24 mouse cellular contexts compared by ENCODE assay signal in genomic region chr16:93014991-93015390, GRCm38 (mm10).
DNase-seq lines count a peak whose midpoint lies in the region; ATAC-seq and TF ChIP-seq lines count a peak whose summit lies in the region.
"Had no signal": no experiment of that assay in that cellular context is flagged by ENCODE, and none has a peak within 500 bp of the region (broad histone marks: within the 10 kb centered on the region; RNA-seq: fewer than 3 reads in every experiment).

No protein-coding gene starts in this region.

- peaks cover under 1% of the 10 kb centered on the region; the same call in 1 of the 2 replicates for H3K9me3 ChIP-seq in embryonic facial prominence, embryonic 13.5 days
- no peaks in the 10 kb centered on the region for H3K9me3 ChIP-seq in embryonic facial prominence, embryonic 10.5 days
- H3K9me3 ChIP-seq in kidney, embryonic 14.5 days (ENCODE audit: control insufficient read depth, low read length) = no peaks in the 10 kb centered on the region
- H3K9me3 ChIP-seq in kidney, embryonic 16.5 days (ENCODE audit: low read length) = no peaks in the 10 kb centered on the region
- no peaks in the 10 kb centered on the region for H3K9me3 ChIP-seq in lung, embryonic 16.5 days (ENCODE audit: control insufficient read depth, low read length)
- H3K9me3 ChIP-seq: forebrain, embryonic 13.5 days; forebrain, embryonic 15.5 days; G1E had no signal

- H3K27me3 ChIP-seq in embryonic facial prominence, embryonic 13.5 days = 0 out of 2 replicates have a peak, but pooled peaks cover 7% of the 10 kb centered on the region
- peaks cover 59% of the 10 kb centered on the region for H3K27me3 ChIP-seq in embryonic facial prominence, embryonic 10.5 days (replicated peaks; ENCODE audit: low read depth, poor library complexity, severe bottlenecking)
- no peaks in the 10 kb centered on the region for H3K27me3 ChIP-seq in kidney, embryonic 14.5 days (ENCODE audit: control insufficient read depth, insufficient read depth, low read length)
- no peaks in the 10 kb centered on the region for H3K27me3 ChIP-seq in kidney, adult 2 months (replicated peaks; ENCODE audit: control insufficient read depth, insufficient read depth, low read length)
- 0 out of 2 replicates have a peak, but pooled peaks cover 5% of the 10 kb centered on the region for H3K27me3 ChIP-seq in kidney, embryonic 16.5 days (ENCODE audit: insufficient read depth, low read length)
- no peaks in the 10 kb centered on the region for H3K27me3 ChIP-seq in lung, embryonic 16.5 days (ENCODE audit: control insufficient read depth, insufficient read depth, low read depth, low read length)
- H3K27me3 ChIP-seq: CH12.LX; forebrain, embryonic 15.5 days; Patski had no signal

- ATAC-seq in embryonic facial prominence, embryonic 13.5 days (ENCODE audit: insufficient number of reproducible peaks, insufficient read depth, low FRiP score, low TSS enrichment, low read depth) = no peak; the same call in 1 of the 2 replicates
- 0 out of 2 replicates have a peak, but pooled peaks have one; percentile 20 for ATAC-seq in kidney, embryonic 14.5 days (ENCODE audit: low FRiP score, low TSS enrichment)
- peak; percentile 56 for ATAC-seq in kidney, embryonic 16.5 days (ENCODE audit: low FRiP score, low TSS enrichment)
- ATAC-seq in lung, embryonic 16.5 days (ENCODE audit: low read depth) = 0 out of 2 replicates have a peak, but pooled peaks have one; percentile 37
- ATAC-seq: activated CD4-positive, CD25-positive, alpha-beta regulatory T cell, adult 4 months; CD4-positive, CD25-positive, alpha-beta regulatory T cell, adult 4 months; forebrain, embryonic 13.5 days; forebrain, embryonic 15.5 days; Patski had no signal

- H3K4me2 ChIP-seq in embryonic facial prominence, embryonic 13.5 days = no peak overlapping the region
- H3K4me2 ChIP-seq in kidney, embryonic 14.5 days (replicated peaks; ENCODE audit: low read depth, low read length) = no peak overlapping the region
- no peak overlapping the region for H3K4me2 ChIP-seq in kidney, embryonic 16.5 days (replicated peaks; ENCODE audit: low read depth, low read length)
- H3K4me2 ChIP-seq in lung, embryonic 16.5 days (ENCODE audit: low read depth, low read length) = no peak overlapping the region
- H3K4me2 ChIP-seq: forebrain, embryonic 13.5 days; forebrain, embryonic 15.5 days had no signal

- H3K9ac ChIP-seq in embryonic facial prominence, embryonic 13.5 days = no peak overlapping the region
- no peak overlapping the region for H3K9ac ChIP-seq in kidney, embryonic 14.5 days (ENCODE audit: low read depth, low read length)
- no peak overlapping the region for H3K9ac ChIP-seq in kidney, embryonic 16.5 days (replicated peaks; ENCODE audit: low read length)
- H3K9ac ChIP-seq in lung, embryonic 16.5 days (ENCODE audit: low read length) = no peak overlapping the region
- H3K9ac ChIP-seq: forebrain, embryonic 13.5 days; forebrain, embryonic 15.5 days had no signal

- H3K4me1 ChIP-seq in embryonic facial prominence, embryonic 13.5 days = peaks cover 15% of the 10 kb centered on the region
- peaks cover 13% of the 10 kb centered on the region; the same call in 1 of the 2 replicates for H3K4me1 ChIP-seq in embryonic facial prominence, embryonic 10.5 days
- H3K4me1 ChIP-seq in kidney, embryonic 14.5 days (ENCODE audit: control insufficient read depth, insufficient read depth, low read length) = no peaks in the 10 kb centered on the region
- no peaks in the 10 kb centered on the region for H3K4me1 ChIP-seq in kidney, adult 2 months (ENCODE audit: control insufficient read depth, insufficient read depth, low read length)
- H3K4me1 ChIP-seq in kidney, embryonic 16.5 days (ENCODE audit: insufficient read depth, low read length) = peaks cover 4% of the 10 kb centered on the region
- H3K4me1 ChIP-seq in lung, embryonic 16.5 days (replicated peaks; ENCODE audit: control insufficient read depth, insufficient read depth, low read length) = no peaks in the 10 kb centered on the region
- no peaks in the 10 kb centered on the region for H3K4me1 ChIP-seq in lung, adult 2 months (ENCODE audit: control insufficient read depth, insufficient read depth, low read length)
- H3K4me1 ChIP-seq: forebrain, embryonic 13.5 days; forebrain, embryonic 15.5 days had no signal

- peak overlapping the region; percentile 33; the same call in 1 of the 2 replicates for H3K27ac ChIP-seq in embryonic facial prominence, embryonic 13.5 days
- no peak overlapping the region for H3K27ac ChIP-seq in embryonic facial prominence, embryonic 10.5 days (replicated peaks)
- H3K27ac ChIP-seq in kidney, embryonic 14.5 days (ENCODE audit: low read depth, low read length) = no peak overlapping the region
- no peak overlapping the region for H3K27ac ChIP-seq in kidney, adult 2 months (ENCODE audit: insufficient read depth, low read depth, low read length)
- no peak overlapping the region for H3K27ac ChIP-seq in kidney, embryonic 16.5 days (ENCODE audit: low read length)
- no peak overlapping the region for H3K27ac ChIP-seq in lung, embryonic 16.5 days (ENCODE audit: low read length)
- H3K27ac ChIP-seq: forebrain, embryonic 13.5 days; forebrain, embryonic 15.5 days had no signal

- H3K4me3 ChIP-seq in embryonic facial prominence, embryonic 13.5 days = no peak overlapping the region
- H3K4me3 ChIP-seq in embryonic facial prominence, embryonic 10.5 days = no peak overlapping the region
- no peak overlapping the region for H3K4me3 ChIP-seq in kidney, embryonic 14.5 days (ENCODE audit: low read length)
- no peak overlapping the region for H3K4me3 ChIP-seq in kidney, adult 2 months (ENCODE audit: insufficient read depth, low read depth, low read length)
- H3K4me3 ChIP-seq in kidney, embryonic 16.5 days (ENCODE audit: low read length) = no peak overlapping the region
- no peak overlapping the region for H3K4me3 ChIP-seq in lung, embryonic 16.5 days (ENCODE audit: low read length)
- H3K4me3 ChIP-seq in lung, adult 2 months (replicated peaks; ENCODE audit: extremely low read depth, low read depth, low read length) = no peak overlapping the region
- H3K4me3 ChIP-seq: forebrain, embryonic 13.5 days; forebrain, embryonic 15.5 days had no signal

- no peaks in the 10 kb centered on the region for H3K36me3 ChIP-seq in embryonic facial prominence, embryonic 13.5 days
- no peaks in the 10 kb centered on the region for H3K36me3 ChIP-seq in embryonic facial prominence, embryonic 10.5 days (replicated peaks)
- no peaks in the 10 kb centered on the region for H3K36me3 ChIP-seq in kidney, embryonic 14.5 days (ENCODE audit: control insufficient read depth, insufficient read depth, low read length)
- no peaks in the 10 kb centered on the region for H3K36me3 ChIP-seq in kidney, adult 2 months (ENCODE audit: control insufficient read depth, insufficient read depth, low read length)
- no peaks in the 10 kb centered on the region for H3K36me3 ChIP-seq in kidney, embryonic 16.5 days (ENCODE audit: insufficient read depth, low read length)
- H3K36me3 ChIP-seq in lung, embryonic 16.5 days (ENCODE audit: control insufficient read depth, insufficient read depth, low read length) = no peaks in the 10 kb centered on the region
- H3K36me3 ChIP-seq: forebrain, embryonic 15.5 days; G1E had no signal

- 87% methylated on average over 9 of the region's 9 CpGs for WGBS in embryonic facial prominence, embryonic 13.5 days
- 85% methylated on average over 9 of the region's 9 CpGs for WGBS in embryonic facial prominence, embryonic 10.5 days
- WGBS in kidney, embryonic 14.5 days = 80% methylated on average over 9 of the region's 9 CpGs
- WGBS in kidney, adult 2 months = 65% methylated on average over 9 of the region's 9 CpGs
- WGBS in kidney, embryonic 16.5 days = 79% methylated on average over 9 of the region's 9 CpGs
- 67% methylated on average over 9 of the region's 9 CpGs for WGBS in lung, embryonic 16.5 days
- WGBS in lung, adult 2 months = 76% methylated on average over 9 of the region's 9 CpGs

- no peak for DNase-seq in embryonic facial prominence, embryonic 10.5 days (ENCODE audit: low spot score)
- DNase-seq in kidney, adult 2 months = no peak
- no peak for DNase-seq in kidney, adult 18-20 months
- no peak for DNase-seq in lung, adult 2 months
- DNase-seq: adrenal gland, adult 8-10 months; adrenal gland, postnatal 14 days; adrenal gland, postnatal 36 days; B cell, adult 2 months; cerebellum, adult 11-12 months; cerebellum, adult 2 months; cerebellum, adult 9-10 months; cerebellum, postnatal 10 days; cerebellum, postnatal 25 days had no signal

- TF ChIP-seq CTCF in kidney, adult 2 months (conservative IDR thresholded peaks at IDR 0.05; ENCODE audit: insufficient read depth, insufficient read length, low read depth, low read length) = no peak
- TF ChIP-seq CTCF in lung, adult 2 months (IDR thresholded peaks at IDR 0.05; ENCODE audit: insufficient read depth, low read length) = no peak

- TF ChIP-seq POLR2A in kidney, adult 2 months (IDR thresholded peaks at IDR 0.05; ENCODE audit: low read depth, low read length) = no peak
- no peak for TF ChIP-seq POLR2A in lung, adult 2 months (IDR thresholded peaks at IDR 0.05; ENCODE audit: borderline replicate concordance, extremely low read depth, low read depth, low read length)
